Mouse (Mus musculus): Measurements from ENCODE around the gene Pla2g5. TPM values are rescaled to one million over a fixed set of nuclear protein-coding genes. Genes with fewer than 3 reads are reported as not detected.
"Not testable (repeated sequence)": the region's sequence is repeated elsewhere in the genome, so short reads cannot be mapped to it uniquely, and the experiment has no call there.

Pla2g5 gene
- polyA plus RNA-seq, 1 experiment from 2014 or later: 0.16 TPM

- Histone ChIP-seq H3K9ac (ENCODE audit: low read depth, low read length) (no peak overlapping the region), H3K4me1 (replicated peaks; ENCODE audit: control insufficient read depth, insufficient read depth, low read length) (no peaks in the 10 kb centered on the region), H3K9me3 (ENCODE audit: control insufficient read depth, low read length) (no peaks in the 10 kb centered on the region), H3K4me2 (no peak overlapping the region), H3K4me3 (ENCODE audit: low read depth, low read length) (no peak overlapping the region), H3K36me3 (ENCODE audit: control insufficient read depth, insufficient read depth, low read length) (no peaks in the 10 kb centered on the region), H3K27ac (ENCODE audit: low read depth, low read length) (no peak overlapping the region), H3K27me3 (replicated peaks; ENCODE audit: control insufficient read depth, insufficient read depth, low read length) (peaks cover 13% of the 10 kb centered on the region)
- 73% methylated on average over 7 of the region's 7 CpGs for WGBS
- no peak for ATAC-seq (replicated peaks; ENCODE audit: low FRiP score)
- DNase-seq (ENCODE audit: low spot score): no peak
These were observed 17.7 kb upstream of the Pla2g5 start for GRCm38 (mm10) chr4:138880811-138881584.

GRCm38 (mm10) chr4:138879808-138880207, 16.5 kb upstream of the Pla2g5 start:
- H3K27ac ChIP-seq (ENCODE audit: low read depth, low read length): no peak overlapping the region
- no peaks in the 10 kb centered on the region for H3K4me1 ChIP-seq (replicated peaks; ENCODE audit: control insufficient read depth, insufficient read depth, low read length)
- ATAC-seq (replicated peaks; ENCODE audit: low FRiP score): no peak
- DNase-seq (ENCODE audit: low spot score): no peak
- H3K4me2 ChIP-seq: no peak overlapping the region
- no peaks in the 10 kb centered on the region for H3K36me3 ChIP-seq (ENCODE audit: control insufficient read depth, insufficient read depth, low read length)
- no peak overlapping the region for H3K9ac ChIP-seq (ENCODE audit: low read depth, low read length)
- WGBS: 80% methylated on average over 11 of the region's 11 CpGs
- H3K27me3 ChIP-seq (replicated peaks; ENCODE audit: control insufficient read depth, insufficient read depth, low read length): peaks cover 13% of the 10 kb centered on the region
- no peak overlapping the region for H3K4me3 ChIP-seq (ENCODE audit: low read depth, low read length)
- no peaks in the 10 kb centered on the region for H3K9me3 ChIP-seq (ENCODE audit: control insufficient read depth, low read length)

GRCm38 (mm10) chr4:138878783-138879182, 15.5 kb upstream of the Pla2g5 start:
- H3K4me2 ChIP-seq: no peak overlapping the region
- no peak overlapping the region for H3K9ac ChIP-seq (ENCODE audit: low read depth, low read length)
- WGBS: 55% methylated on average over 8 of the region's 8 CpGs
- no peak overlapping the region for H3K4me3 ChIP-seq (ENCODE audit: low read depth, low read length)
- no peak overlapping the region for H3K27ac ChIP-seq (ENCODE audit: low read depth, low read length)
- DNase-seq (ENCODE audit: low spot score): no peak
- no peaks in the 10 kb centered on the region for H3K4me1 ChIP-seq (replicated peaks; ENCODE audit: control insufficient read depth, insufficient read depth, low read length)
- H3K36me3 ChIP-seq (ENCODE audit: control insufficient read depth, insufficient read depth, low read length): no peaks in the 10 kb centered on the region
- peaks cover 13% of the 10 kb centered on the region for H3K27me3 ChIP-seq (replicated peaks; ENCODE audit: control insufficient read depth, insufficient read depth, low read length)
- no peak for ATAC-seq (replicated peaks; ENCODE audit: low FRiP score)
- no peaks in the 10 kb centered on the region for H3K9me3 ChIP-seq (ENCODE audit: control insufficient read depth, low read length)

- Histone ChIP-seq H3K4me3 (ENCODE audit: low read depth, low read length) (no peak within 1 kb of the TSS), H3K27me3 (replicated peaks; ENCODE audit: control insufficient read depth, insufficient read depth, low read length) (peaks cover 13% of the 10 kb centered on the region), H3K4me1 (replicated peaks; ENCODE audit: control insufficient read depth, insufficient read depth, low read length) (no peaks in the 10 kb centered on the region), H3K4me2 (no peak within 1 kb of the TSS), H3K27ac (ENCODE audit: low read depth, low read length) (no peak within 1 kb of the TSS), H3K9me3 (ENCODE audit: control insufficient read depth, low read length) (no peaks in the 10 kb centered on the region), H3K36me3 (ENCODE audit: control insufficient read depth, insufficient read depth, low read length) (no peaks in the 10 kb centered on the region), H3K9ac (ENCODE audit: low read depth, low read length) (no peak within 1 kb of the TSS)
- DNase-seq (ENCODE audit: low spot score) (no peak), ATAC-seq (replicated peaks; ENCODE audit: low FRiP score) (no peak)
- 72% methylated on average over 4 of the region's 4 CpGs for WGBS
These were observed 14.4 kb upstream of the Pla2g5 start, which contains the start of gene Pla2g2e for GRCm38 (mm10) chr4:138877731-138878130. Pla2g2e (plus strand) TSS chr4:138877942.

GRCm38 (mm10) chr4:138875986-138876385, 12.7 kb upstream of the Pla2g5 start:
- Histone ChIP-seq H3K4me1 (replicated peaks; ENCODE audit: control insufficient read depth, insufficient read depth, low read length) (no peaks in the 10 kb centered on the region), H3K36me3 (ENCODE audit: control insufficient read depth, insufficient read depth, low read length) (no peaks in the 10 kb centered on the region), H3K9me3 (ENCODE audit: control insufficient read depth, low read length) (no peaks in the 10 kb centered on the region), H3K9ac (ENCODE audit: low read depth, low read length) (no peak overlapping the region), H3K4me3 (ENCODE audit: low read depth, low read length) (no peak overlapping the region), H3K4me2 (no peak overlapping the region), H3K27me3 (replicated peaks; ENCODE audit: control insufficient read depth, insufficient read depth, low read length) (no peaks in the 10 kb centered on the region; the same call in none of the 2 replicates), H3K27ac (ENCODE audit: low read depth, low read length) (no peak overlapping the region)
- 84% methylated on average over 2 of the region's 2 CpGs for WGBS
- ATAC-seq (replicated peaks; ENCODE audit: low FRiP score) (no peak), DNase-seq (ENCODE audit: low spot score) (no peak)

- H3K9ac ChIP-seq (ENCODE audit: low read depth, low read length); H3K36me3 ChIP-seq (ENCODE audit: control insufficient read depth, insufficient read depth, low read length); H3K4me1 ChIP-seq (replicated peaks; ENCODE audit: control insufficient read depth, insufficient read depth, low read length); H3K27ac ChIP-seq (ENCODE audit: low read depth, low read length); H3K9me3 ChIP-seq (ENCODE audit: control insufficient read depth, low read length); H3K4me3 ChIP-seq (ENCODE audit: low read depth, low read length); ATAC-seq (replicated peaks; ENCODE audit: low FRiP score); H3K27me3 ChIP-seq (replicated peaks; ENCODE audit: control insufficient read depth, insufficient read depth, low read length); H3K4me2 ChIP-seq; DNase-seq (ENCODE audit: low spot score): not testable (repeated sequence)
- WGBS: 89% methylated on average over 2 of the region's 2 CpGs
These were observed 12.0 kb upstream of the Pla2g5 start for GRCm38 (mm10) chr4:138875275-138875674.

- no peak for DNase-seq (ENCODE audit: low spot score)
- Histone ChIP-seq H3K9me3 (ENCODE audit: control insufficient read depth, low read length) (no peaks in the 10 kb centered on the region), H3K27ac (ENCODE audit: low read depth, low read length) (no peak within 1 kb of the TSS), H3K4me3 (ENCODE audit: low read depth, low read length) (no peak within 1 kb of the TSS), H3K9ac (ENCODE audit: low read depth, low read length) (no peak within 1 kb of the TSS), H3K4me2 (no peak within 1 kb of the TSS), H3K4me1 (replicated peaks; ENCODE audit: control insufficient read depth, insufficient read depth, low read length) (no peaks in the 10 kb centered on the region), H3K36me3 (ENCODE audit: control insufficient read depth, insufficient read depth, low read length) (no peaks in the 10 kb centered on the region), H3K27me3 (replicated peaks; ENCODE audit: control insufficient read depth, insufficient read depth, low read length) (no peaks in the 10 kb centered on the region; the same call in none of the 2 replicates)
- ATAC-seq (replicated peaks; ENCODE audit: low FRiP score): no peak
- 80% methylated on average over 6 of the region's 6 CpGs for WGBS
These were observed 10.6 kb upstream of the Pla2g5 start, which contains the start of gene Gm13030 for GRCm38 (mm10) chr4:138873864-138874263. Gm13030 (minus strand) TSS chr4:138873964.

GRCm38 (mm10) chr4:138868666-138869065, 5.4 kb upstream of the Pla2g5 start:
- H3K36me3 ChIP-seq (ENCODE audit: control insufficient read depth, insufficient read depth, low read length): no peaks in the 10 kb centered on the region
- 56% methylated on average over 8 of the region's 8 CpGs for WGBS
- no peak for ATAC-seq (replicated peaks; ENCODE audit: low FRiP score)

GRCm38 (mm10) chr4:138866413-138866812, 3.1 kb upstream of the Pla2g5 start:
- WGBS: 15% methylated on average over 7 of the region's 7 CpGs
- Histone ChIP-seq H3K9ac (ENCODE audit: low read depth, low read length) (no peak overlapping the region), H3K4me1 (replicated peaks; ENCODE audit: control insufficient read depth, insufficient read depth, low read length) (no peaks in the 10 kb centered on the region), H3K4me2 (no peak overlapping the region), H3K27ac (ENCODE audit: low read depth, low read length) (no peak overlapping the region), H3K36me3 (ENCODE audit: control insufficient read depth, insufficient read depth, low read length) (no peaks in the 10 kb centered on the region), H3K4me3 (ENCODE audit: low read depth, low read length) (no peak overlapping the region), H3K27me3 (replicated peaks; ENCODE audit: control insufficient read depth, insufficient read depth, low read length) (no peaks in the 10 kb centered on the region; the same call in 1 of the 2 replicates), H3K9me3 (ENCODE audit: control insufficient read depth, low read length) (no peaks in the 10 kb centered on the region)
- ATAC-seq (replicated peaks; ENCODE audit: low FRiP score) (no peak), DNase-seq (ENCODE audit: low spot score) (peak; percentile 55)

More at GRCm38 (mm10) chr4:138868666-138869065, 5.4 kb upstream of the Pla2g5 start:
- H3K4me1 ChIP-seq (replicated peaks; ENCODE audit: control insufficient read depth, insufficient read depth, low read length): no peaks in the 10 kb centered on the region
- no peak overlapping the region for H3K4me3 ChIP-seq (ENCODE audit: low read depth, low read length)
- H3K9me3 ChIP-seq (ENCODE audit: control insufficient read depth, low read length): no peaks in the 10 kb centered on the region
- no peak overlapping the region for H3K27ac ChIP-seq (ENCODE audit: low read depth, low read length)
- H3K27me3 ChIP-seq (replicated peaks; ENCODE audit: control insufficient read depth, insufficient read depth, low read length): no peaks in the 10 kb centered on the region; the same call in 1 of the 2 replicates
- H3K4me2 ChIP-seq: no peak overlapping the region
- no peak for DNase-seq (ENCODE audit: low spot score)
- no peak overlapping the region for H3K9ac ChIP-seq (ENCODE audit: low read depth, low read length)

All from liver, embryonic 11.5 days (tissue).